Mouse (Mus musculus) erythroblast, embryonic 14.5 days (primary cell): ENCODE data around the gene Myh3.

ENCODE experiments used
- GATA1 ChIP-seq: IDR thresholded peaks from 2 replicates; pipeline ENCODE4 v1.6.1; 2012; ENCODE audit warnings: low read length, inconsistent platforms, mixed read lengths
- TAL1 ChIP-seq: IDR thresholded peaks from 3 replicates; pipeline ENCODE4 v1.6.1; 2012; ENCODE audit warnings: low read length, inconsistent platforms, mixed read lengths

- TF ChIP-seq GATA1 = no peak
- TF ChIP-seq TAL1 = no peak
Measured at GRCm38 (mm10) chr11:67134654-67135053, 56.6 kb downstream of the Myh3 start.
